Mouse (Mus musculus): ENCODE results near the gene Tax1bp1. TPM values are rescaled to one million over a fixed set of nuclear protein-coding genes. Genes with fewer than 3 reads are reported as not detected.

The Tax1bp1 gene
- polyA plus RNA-seq, 1 experiment from 2014 or later, result 191 TPM

GRCm38 (mm10) chr6:52765206-52765605, 51.7 kb downstream of the Tax1bp1 start:
- ATAC-seq (no peak), DNase-seq (ENCODE audit: low read depth, low spot score) (no peak)
- no peak for TF ChIP-seq CTCF (IDR thresholded peaks at IDR 0.05)
- CTCF ChIA-PET, result interaction anchor here (1.7 to 1.8 kb wide), 2 partner anchors 10 to 37 kb away, joined by 4 read pairs; no protein-coding TSS in a partner anchor
- in situ Hi-C loops (cut with MboI; ENCODE audit: low pct_unique_long_range_greater_than_20kb), result loop anchor here (10.0 kb wide), 1 partner anchor 150 kb away; no protein-coding TSS in a partner anchor
- POLR2A ChIA-PET, result no interaction called here
- H3K27me3 ChIP-seq, result no peaks in the 10 kb centered on the region

GRCm38 (mm10) chr6:52770789-52771188, 57.3 kb downstream of the Tax1bp1 start:
- ChIA-PET POLR2A (no interaction called here), CTCF (no interaction called here)
- in situ Hi-C loops (cut with MboI; ENCODE audit: low pct_unique_long_range_greater_than_20kb), result no loop called here
- H3K27me3 ChIP-seq, result no peaks in the 10 kb centered on the region
- ATAC-seq (no peak), DNase-seq (ENCODE audit: low read depth, low spot score) (no peak)
- no peak for TF ChIP-seq CTCF (IDR thresholded peaks at IDR 0.05)

- POLR2A ChIA-PET, result no interaction called here
- no peaks in the 10 kb centered on the region for H3K27me3 ChIP-seq
- CTCF ChIA-PET, result no interaction called here
- in situ Hi-C loops (cut with MboI; ENCODE audit: low pct_unique_long_range_greater_than_20kb), result no loop called here
- no peak for TF ChIP-seq CTCF (IDR thresholded peaks at IDR 0.05)
- DNase-seq (ENCODE audit: low read depth, low spot score) (no peak), ATAC-seq (no peak)
Observed at GRCm38 (mm10) chr6:52773132-52773531, 59.6 kb downstream of the Tax1bp1 start.

GRCm38 (mm10) chr6:52775350-52775749, 61.8 kb downstream of the Tax1bp1 start:
- TF ChIP-seq CTCF (IDR thresholded peaks at IDR 0.05), result no peak
- DNase-seq (ENCODE audit: low read depth, low spot score), result no peak
- POLR2A ChIA-PET, result no interaction called here
- ATAC-seq, result no peak
- H3K27me3 ChIP-seq, result no peaks in the 10 kb centered on the region
- CTCF ChIA-PET, result interaction anchor here (1.3 kb wide), 1 partner anchor 10 kb away, joined by 4 read pairs; no protein-coding TSS in a partner anchor
- in situ Hi-C loops (cut with MboI; ENCODE audit: low pct_unique_long_range_greater_than_20kb), result no loop called here

GRCm38 (mm10) chr6:52775956-52776355, 62.4 kb downstream of the Tax1bp1 start:
- TF ChIP-seq CTCF (IDR thresholded peaks at IDR 0.05), result no peak
- ATAC-seq, result no peak
- no peak for DNase-seq (ENCODE audit: low read depth, low spot score)
- CTCF ChIA-PET, result interaction anchor here (1.3 to 2.3 kb wide), 3 partner anchors 9 to 63 kb away, joined by 4 to 7 read pairs (median 5); no protein-coding TSS in a partner anchor
- no peaks in the 10 kb centered on the region for H3K27me3 ChIP-seq
- POLR2A ChIA-PET, result no interaction called here
- in situ Hi-C loops (cut with MboI; ENCODE audit: low pct_unique_long_range_greater_than_20kb), result no loop called here

- in situ Hi-C loops (cut with MboI; ENCODE audit: low pct_unique_long_range_greater_than_20kb), result no loop called here
- POLR2A ChIA-PET, result no interaction called here
- no peak for DNase-seq (ENCODE audit: low read depth, low spot score)
- no peak for TF ChIP-seq CTCF (IDR thresholded peaks at IDR 0.05)
- ATAC-seq, result no peak
- CTCF ChIA-PET, result interaction anchor here (1.0 to 2.3 kb wide), 4 partner anchors 9 to 61 kb away, joined by 4 to 7 read pairs (median 4); no protein-coding TSS in a partner anchor
- H3K27me3 ChIP-seq, result no peaks in the 10 kb centered on the region
Observed at GRCm38 (mm10) chr6:52777034-52777433, 63.5 kb downstream of the Tax1bp1 start.

GRCm38 (mm10) chr6:52778523-52778922, 65.0 kb downstream of the Tax1bp1 start:
- no peak for ATAC-seq
- TF ChIP-seq CTCF (IDR thresholded peaks at IDR 0.05), result no peak
- in situ Hi-C loops (cut with MboI; ENCODE audit: low pct_unique_long_range_greater_than_20kb), result no loop called here
- H3K27me3 ChIP-seq, result no peaks in the 10 kb centered on the region
- ChIA-PET CTCF (no interaction called here), POLR2A (no interaction called here)
- no peak for DNase-seq (ENCODE audit: low read depth, low spot score)

- CTCF ChIA-PET, result no interaction called here
- H3K27me3 ChIP-seq, result no peaks in the 10 kb centered on the region
- ATAC-seq (no peak), DNase-seq (ENCODE audit: low read depth, low spot score) (no peak)
- in situ Hi-C loops (cut with MboI; ENCODE audit: low pct_unique_long_range_greater_than_20kb), result no loop called here
- POLR2A ChIA-PET, result no interaction called here
- TF ChIP-seq CTCF (IDR thresholded peaks at IDR 0.05), result no peak
Observed at GRCm38 (mm10) chr6:52779546-52779945, 66.0 kb downstream of the Tax1bp1 start.

- in situ Hi-C loops (cut with MboI; ENCODE audit: low pct_unique_long_range_greater_than_20kb), result no loop called here
- H3K27me3 ChIP-seq, result no peaks in the 10 kb centered on the region
- CTCF ChIA-PET, result no interaction called here
- TF ChIP-seq CTCF (IDR thresholded peaks at IDR 0.05), result no peak
- ATAC-seq, result no peak
- POLR2A ChIA-PET, result no interaction called here
- no peak for DNase-seq (ENCODE audit: low read depth, low spot score)
Observed at GRCm38 (mm10) chr6:52790316-52790715, 76.8 kb downstream of the Tax1bp1 start.

GRCm38 (mm10) chr6:52790781-52791180, 77.3 kb downstream of the Tax1bp1 start:
- no peak for DNase-seq (ENCODE audit: low read depth, low spot score)
- H3K27me3 ChIP-seq, result no peaks in the 10 kb centered on the region
- no peak for ATAC-seq
- in situ Hi-C loops (cut with MboI; ENCODE audit: low pct_unique_long_range_greater_than_20kb), result no loop called here
- ChIA-PET CTCF (no interaction called here), POLR2A (no interaction called here)
- no peak for TF ChIP-seq CTCF (IDR thresholded peaks at IDR 0.05)

GRCm38 (mm10) chr6:52792455-52792854, 78.9 kb downstream of the Tax1bp1 start:
- CTCF ChIA-PET, result interaction anchor here (1.2 kb wide), 1 partner anchor 10 kb away, joined by 3 read pairs; no protein-coding TSS in a partner anchor
- TF ChIP-seq CTCF (IDR thresholded peaks at IDR 0.05), result no peak
- POLR2A ChIA-PET, result no interaction called here
- in situ Hi-C loops (cut with MboI; ENCODE audit: low pct_unique_long_range_greater_than_20kb), result no loop called here
- no peak for DNase-seq (ENCODE audit: low read depth, low spot score)
- H3K27me3 ChIP-seq, result no peaks in the 10 kb centered on the region
- ATAC-seq, result no peak

Measured in Patski (cell line).